Mouse (Mus musculus) lung, postnatal 10 days (tissue): ENCODE results near the gene Cpeb3.
"Not testable (repeated sequence)": the region's sequence is repeated elsewhere in the genome, so short reads cannot be mapped to it uniquely, and the experiment has no call there.

ENCODE experiments used
- DNase-seq: peaks from one replicate; pipeline ENCODE4 v3.0.0; 2021

The Cpeb3 gene

DNA sequence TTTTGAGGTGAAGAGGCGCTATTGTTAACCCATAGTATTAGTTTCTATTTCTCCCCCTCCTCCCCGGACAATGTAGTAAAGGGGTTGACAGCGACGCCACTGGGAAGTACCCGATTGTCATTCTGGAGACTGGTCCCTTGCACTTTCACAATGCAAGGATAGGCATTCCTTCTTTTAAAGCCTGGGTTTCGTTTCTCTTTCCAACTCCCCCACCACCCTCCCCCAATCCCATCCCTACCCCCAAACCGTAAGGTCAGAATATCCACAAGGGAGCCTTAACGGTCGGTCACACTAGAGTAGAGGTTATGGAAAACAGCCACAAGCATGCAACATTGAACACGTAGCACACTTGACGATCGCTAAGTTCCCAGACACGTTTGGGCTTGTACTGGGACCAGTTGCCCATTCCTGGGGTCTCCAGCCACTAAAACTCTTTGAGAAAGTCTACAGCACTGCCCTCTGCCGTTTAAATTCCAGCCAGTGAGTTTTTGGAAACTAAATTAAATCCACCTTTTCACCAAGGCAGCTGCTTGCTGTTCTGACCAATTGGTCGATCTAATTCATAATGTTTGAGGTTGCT lies at the start of gene Cpeb3:
Cpeb3 (minus strand) TSS at position 426 of the 580 bp plus-strand sequence.
- DNase-seq: peak; percentile 51

DNA sequence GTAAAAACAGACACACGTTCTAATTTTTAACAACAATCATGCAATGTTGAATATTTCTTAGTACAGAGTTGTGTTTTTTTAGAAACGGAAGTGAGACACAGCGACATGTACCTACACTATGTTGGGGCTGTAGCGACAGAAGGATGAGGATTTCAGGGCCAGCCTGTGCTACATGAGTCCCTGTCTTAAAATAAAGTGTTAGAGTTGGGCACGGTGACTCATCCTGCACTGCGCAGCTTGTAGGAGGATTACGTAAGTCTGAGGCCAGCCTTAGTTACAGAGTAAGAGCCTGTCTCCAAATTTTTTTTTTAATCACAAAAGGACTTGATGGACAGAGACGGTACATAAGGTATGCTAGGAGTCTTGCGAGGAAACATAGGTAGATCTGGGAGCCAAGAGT lies 46.9 kb upstream of the Cpeb3 start:
- no peak for DNase-seq

- DNase-seq: no peak
These were observed 43.7 kb upstream of the Cpeb3 start for GRCm38 (mm10) chr19:37252104-37252503.

DNA sequence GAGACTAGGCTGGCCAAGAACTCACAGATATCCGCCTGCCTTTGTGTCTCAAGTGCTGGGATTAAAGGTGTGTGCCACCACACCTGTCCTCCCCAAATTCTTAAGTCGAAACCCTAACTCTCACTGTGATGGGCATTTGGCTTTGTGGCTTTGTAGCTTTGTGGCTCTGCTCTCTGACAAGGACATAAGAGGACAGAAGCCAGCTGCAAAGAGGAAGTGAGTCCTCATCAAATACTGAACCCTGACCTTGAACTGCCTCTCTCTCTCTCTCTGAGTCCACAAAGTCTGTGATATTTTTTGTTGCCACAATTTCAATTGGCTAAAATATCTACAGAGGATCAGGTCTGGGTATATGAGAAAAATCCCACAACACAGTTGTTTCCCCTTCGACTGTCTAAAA lies 39.8 kb upstream of the Cpeb3 start:
- no peak for DNase-seq

- no peak for DNase-seq
These were observed 38.5 kb upstream of the Cpeb3 start for GRCm38 (mm10) chr19:37246859-37247258.

DNA sequence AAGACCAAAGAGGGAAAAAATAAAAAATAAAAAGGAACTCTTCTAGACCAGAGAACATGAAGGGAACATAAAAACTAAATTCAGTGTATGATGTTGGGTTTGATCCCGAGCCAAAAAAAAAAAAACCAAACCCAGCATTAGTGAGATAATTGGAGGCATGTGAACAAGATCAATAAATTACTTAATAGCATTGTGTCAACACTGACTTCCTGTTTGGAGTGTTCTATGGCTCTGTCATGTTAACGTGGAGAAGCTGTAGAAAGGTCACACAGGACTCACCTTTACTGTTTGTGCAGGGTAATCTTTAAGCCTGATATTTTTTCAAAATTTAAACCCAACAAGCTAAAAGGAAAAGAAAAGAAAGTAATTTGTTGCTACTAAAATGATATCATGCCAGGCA lies 34.3 kb upstream of the Cpeb3 start:
- no peak for DNase-seq

GRCm38 (mm10) chr19:37241201-37241600 lies 32.8 kb upstream of the Cpeb3 start:
- peak; percentile 24 for DNase-seq

- peak; percentile 72 for DNase-seq
These were observed 30.7 kb upstream of the Cpeb3 start for GRCm38 (mm10) chr19:37239096-37239495.

GRCm38 (mm10) chr19:37238651-37239050 lies 30.2 kb upstream of the Cpeb3 start:
- DNase-seq: peak; percentile 31

DNA sequence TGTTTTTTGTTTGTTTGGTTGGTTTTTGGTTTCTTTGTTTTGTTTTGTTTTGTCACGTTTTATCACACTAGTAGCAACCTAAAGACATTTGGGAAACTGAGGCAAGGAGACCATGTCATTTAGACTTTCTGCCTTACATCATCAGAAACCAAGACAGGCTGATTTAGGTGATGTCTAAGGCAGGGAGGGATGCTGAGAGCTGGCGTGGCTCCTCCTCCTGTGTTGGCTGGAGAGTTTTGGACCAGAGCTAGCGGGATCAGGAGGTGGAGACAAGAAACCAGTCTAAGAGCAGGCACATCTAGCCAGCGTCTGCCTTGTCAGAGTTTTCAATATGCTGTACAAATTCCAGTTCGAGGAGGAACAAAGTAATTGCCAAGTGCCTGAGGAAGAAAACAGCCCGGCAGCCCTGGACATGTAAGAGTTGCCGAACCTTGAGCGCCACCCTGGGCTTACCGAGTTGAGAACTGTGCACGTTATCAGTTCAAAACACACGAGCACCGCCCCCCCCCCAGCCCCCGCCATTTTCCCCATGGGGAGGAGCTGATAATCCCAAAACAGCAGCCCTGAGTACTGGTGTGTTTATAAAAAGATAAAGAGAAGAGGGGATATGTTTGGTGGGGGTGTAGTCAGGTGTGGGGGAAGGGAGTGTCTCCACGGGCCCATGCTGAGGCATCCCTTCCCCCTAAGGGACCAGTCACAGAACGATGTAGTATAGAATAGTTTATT lies 29.5 kb upstream of the Cpeb3 start:
- DNase-seq: no peak

GRCm38 (mm10) chr19:37237306-37237705 lies 28.9 kb upstream of the Cpeb3 start:
- DNase-seq: no peak

DNA sequence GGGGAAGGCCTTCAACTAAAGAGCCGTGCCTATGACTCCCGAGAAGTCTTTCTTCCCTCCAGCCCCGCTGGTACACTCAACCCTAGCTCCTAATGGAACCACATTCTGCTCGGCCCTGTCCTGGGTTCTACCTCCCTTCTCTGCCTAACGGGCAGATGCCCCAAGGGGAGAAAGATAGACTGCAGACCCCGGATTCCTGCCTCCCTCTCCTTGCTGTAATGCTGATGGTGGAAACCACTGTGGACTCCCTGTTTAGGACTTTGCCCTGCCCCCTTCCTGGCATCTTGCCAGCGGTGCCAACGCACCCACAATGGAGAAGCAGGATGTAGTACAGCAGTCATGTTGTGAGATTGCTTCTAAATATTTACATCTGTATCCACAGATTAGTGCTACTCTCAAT lies 27.4 kb upstream of the Cpeb3 start:
- peak; percentile 81 for DNase-seq

DNA sequence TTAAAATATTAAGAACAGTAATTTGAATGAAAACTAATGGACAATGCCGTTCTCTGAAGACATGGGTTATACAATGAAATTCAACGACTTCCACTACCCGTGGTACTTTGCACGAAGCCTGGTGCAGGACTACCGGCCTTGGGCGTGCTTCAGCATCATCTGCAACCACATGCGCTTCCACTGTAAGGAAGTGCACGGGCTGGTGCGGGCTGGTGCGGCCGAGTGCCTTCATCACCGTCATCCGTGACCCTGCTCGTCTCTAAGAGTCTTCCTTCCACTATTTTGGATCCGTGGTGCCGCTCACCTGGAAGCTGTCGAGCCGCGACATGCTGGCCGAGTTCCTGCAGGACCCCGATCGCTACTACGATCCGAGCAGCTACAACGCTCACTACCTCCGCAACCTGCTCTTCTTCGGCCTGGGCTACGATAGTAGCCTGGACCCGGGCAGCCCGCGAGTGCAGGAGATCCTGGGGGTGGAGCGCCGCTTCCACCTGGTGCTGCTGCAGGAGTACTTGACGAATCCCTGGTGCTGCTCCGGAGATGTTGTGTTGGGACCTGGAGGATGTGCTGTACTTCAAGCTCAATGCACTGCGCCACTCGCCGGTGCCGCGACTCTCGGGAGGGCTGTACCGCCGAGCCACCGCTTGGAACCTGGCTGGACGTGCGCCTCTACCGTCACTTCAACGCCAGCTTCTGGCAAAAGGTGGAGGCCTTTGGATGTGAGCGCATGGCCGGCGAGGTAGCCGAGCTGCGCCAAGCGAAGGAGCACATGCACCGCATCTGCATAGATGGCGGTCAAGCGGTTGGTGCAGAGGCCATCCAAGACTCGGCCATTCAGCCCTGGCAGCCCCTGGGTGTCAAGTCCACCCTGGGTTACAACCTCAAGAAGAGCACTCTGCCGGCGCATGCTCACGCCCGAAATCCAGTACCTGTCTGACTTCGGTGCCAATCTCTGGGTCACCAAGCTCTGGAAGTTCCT lies 25.4 kb upstream of the Cpeb3 start:
- no peak for DNase-seq

GRCm38 (mm10) chr19:37232598-37232997 lies 24.2 kb upstream of the Cpeb3 start:
- not testable (repeated sequence) for DNase-seq

GRCm38 (mm10) chr19:37225197-37225862 lies 16.9 kb upstream of the Cpeb3 start:
- no peak for DNase-seq

DNA sequence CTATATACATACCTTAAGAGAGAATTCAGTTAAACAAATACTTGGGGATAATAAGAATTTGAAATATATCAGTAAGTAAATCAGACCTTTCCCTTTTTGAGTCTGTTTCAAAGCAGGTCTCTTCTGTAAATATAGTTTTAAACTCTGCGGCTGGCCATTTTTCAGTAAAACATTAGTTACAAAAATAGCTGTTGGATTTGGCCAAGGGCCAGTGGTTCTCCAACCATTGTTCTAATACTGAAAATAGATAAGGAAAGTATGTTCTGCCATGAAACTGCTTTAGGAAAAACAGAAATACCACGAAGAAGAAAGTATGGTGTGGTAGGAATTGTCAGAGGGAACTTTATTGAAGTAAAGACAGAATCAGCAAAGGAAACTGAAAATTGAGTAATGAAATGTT lies 6.3 kb upstream of the Cpeb3 start:
- DNase-seq: peak; percentile 14

GRCm38 (mm10) chr19:37211416-37211815 lies 3.0 kb upstream of the Cpeb3 start:
- no peak for DNase-seq

DNA sequence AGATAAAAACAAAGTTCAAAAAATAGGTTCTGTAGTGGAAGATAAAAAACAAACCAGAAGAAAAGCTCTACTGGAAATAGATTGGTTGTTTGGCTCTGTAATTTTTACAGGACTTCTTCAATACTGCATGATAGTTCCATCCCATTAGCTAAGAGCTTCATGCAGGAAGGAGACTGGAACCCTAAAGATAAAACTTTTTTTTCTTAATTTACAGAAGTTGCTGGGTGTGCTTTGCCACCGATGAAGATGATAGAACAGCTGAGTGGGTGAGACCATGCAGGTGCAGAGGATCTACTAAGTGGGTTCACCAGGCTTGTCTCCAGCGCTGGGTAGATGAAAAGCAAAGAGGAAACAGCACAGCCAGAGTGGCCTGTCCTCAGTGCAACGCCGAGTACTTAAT lies 2.1 kb upstream of the Cpeb3 start:
- no peak for DNase-seq

GRCm38 (mm10) chr19:37209467-37210128 lies 1.2 kb upstream of the Cpeb3 start:
- DNase-seq: peak; percentile 8

DNA sequence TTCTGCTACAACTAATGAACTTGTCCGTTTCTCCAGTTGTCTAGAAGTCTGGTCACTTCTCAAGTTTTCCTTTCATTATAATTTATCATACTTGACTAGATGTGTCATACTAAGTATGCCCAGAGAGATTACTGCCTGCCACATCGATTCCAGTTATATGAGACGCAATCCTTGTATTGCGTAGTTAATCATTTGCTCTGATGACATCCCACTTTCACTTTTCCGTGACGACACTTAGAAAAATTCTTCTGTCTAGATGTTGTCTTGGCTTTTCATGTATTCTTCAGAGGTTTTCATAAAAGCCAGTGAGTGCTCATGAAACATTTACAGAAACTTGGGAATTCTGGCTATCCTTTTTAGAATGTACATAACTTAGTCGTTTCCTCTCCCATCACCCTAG lies 585 bp upstream of the Cpeb3 start:
- DNase-seq: no peak

GRCm38 (mm10) chr19:37207303-37208175 lies 862 bp downstream of the Cpeb3 start, which contains the start of gene March5:
Gene March5 (plus strand): TSS chr19:37207543.
- DNase-seq: peak; percentile 91
